Mouse (Mus musculus) embryonic fibroblast, embryonic 13.5 days (primary cell): ENCODE measurements around the gene Arhgef3.

ENCODE experiments used
- CTCF ChIP-seq: IDR thresholded peaks from 2 replicates; pipeline ENCODE4 v1.5.1; 2011; ENCODE audit warnings: mild to moderate bottlenecking, control low read depth, low read length, moderate library complexity, borderline replicate concordance; ENCODE audit not compliant: insufficient read depth
- POLR2A ChIP-seq: IDR thresholded peaks from 2 replicates; pipeline ENCODE4 v1.6.1; 2011; ENCODE audit warnings: low read depth, mild to moderate bottlenecking, control low read depth, low read length, moderate library complexity

GRCm38 (mm10) chr14:27226288-27226687 lies 111.6 kb downstream of the Arhgef3 start:
- TF ChIP-seq CTCF (no peak), POLR2A (no peak)
